Mouse (Mus musculus): ENCODE measurements around the gene Duoxa1.

Gene Duoxa1

DNA sequence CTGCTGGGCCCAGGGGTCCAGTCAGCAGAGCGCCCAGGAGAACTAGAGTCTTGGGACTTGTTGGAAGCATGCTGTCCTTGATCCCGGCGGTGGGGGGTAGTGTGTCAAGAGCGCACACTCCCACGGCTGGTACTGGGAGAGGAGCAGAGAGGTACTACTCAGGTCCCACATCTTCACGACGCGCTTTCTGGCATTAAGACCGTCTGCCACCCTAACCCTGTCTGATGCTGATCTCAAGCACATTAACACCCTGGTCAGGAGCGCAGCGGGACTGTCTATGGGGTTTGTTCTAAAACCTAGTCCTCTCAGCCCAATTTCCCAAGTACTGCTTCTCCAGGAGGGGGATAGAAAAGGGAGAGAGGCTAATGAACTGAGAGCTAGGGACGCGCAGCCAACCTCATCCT, 15.4 kb downstream of the Duoxa1 start, which contains the start of gene Duox2:
Gene Duox2 (minus strand): TSS at position 354 of the 404 bp plus-strand sequence.
- in situ Hi-C loops (cut with MseI, MboI) = no loop called here

DNA sequence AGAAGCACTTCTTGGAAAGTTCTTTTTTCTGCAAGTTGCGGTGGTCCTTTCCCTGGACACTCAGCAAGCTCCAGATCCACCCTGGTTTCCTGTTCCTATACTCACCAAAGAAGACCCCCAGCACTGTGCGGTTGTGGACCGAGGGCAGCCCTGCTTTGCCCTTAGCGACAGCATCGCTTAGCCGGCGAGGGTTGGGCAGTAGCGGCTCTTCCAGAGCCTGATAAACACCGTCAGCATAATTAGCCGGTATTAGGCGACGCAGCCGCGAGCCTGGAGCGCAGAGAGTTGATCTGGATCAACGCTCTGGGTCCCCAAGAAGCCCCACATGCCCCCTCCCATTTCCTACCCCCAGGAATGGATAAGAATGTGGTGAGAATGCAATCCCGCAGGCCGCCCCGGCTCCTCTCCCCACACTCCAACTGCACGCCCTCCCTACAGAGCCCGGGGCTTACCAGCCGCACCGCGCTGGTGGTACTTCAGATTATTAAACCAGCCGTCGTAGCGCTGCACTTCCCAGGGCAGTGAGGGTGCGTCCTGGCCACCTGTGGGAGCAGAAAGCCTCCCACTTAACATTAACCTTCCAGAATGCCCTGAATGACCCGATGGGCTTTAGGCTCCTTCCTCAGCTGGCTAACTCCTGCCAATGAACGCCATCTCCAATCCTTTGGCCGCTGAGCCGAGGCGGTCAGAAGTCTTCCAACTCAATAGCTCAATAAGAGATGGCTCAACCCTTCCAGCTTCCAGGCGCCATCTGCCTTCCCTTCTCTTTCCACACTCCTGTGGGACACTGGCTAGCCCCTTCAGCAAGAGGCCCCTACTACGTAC, 16.0 kb downstream of the Duoxa1 start:
- in situ Hi-C loops (cut with MseI, MboI) = no loop called here

DNA sequence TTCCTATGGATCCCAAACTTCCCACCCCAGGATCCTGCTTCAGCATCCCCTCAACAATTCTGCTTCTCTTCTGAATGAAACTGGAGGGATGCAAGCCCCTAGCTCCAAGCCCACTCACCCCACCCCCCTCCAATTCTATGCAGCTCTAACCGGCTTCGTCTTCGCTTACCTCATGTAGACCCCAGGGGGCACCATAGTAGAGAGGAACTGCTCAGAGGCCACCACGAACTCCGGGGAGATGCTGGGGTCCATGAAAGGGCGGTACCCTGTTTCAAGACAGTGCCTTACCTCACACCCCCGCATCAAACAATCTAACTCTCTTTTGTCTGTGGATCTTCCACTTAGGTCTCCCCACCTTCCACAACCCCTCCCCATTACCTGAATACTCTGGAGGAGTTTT, 18.6 kb downstream of the Duoxa1 start:
- in situ Hi-C loops (cut with MseI, MboI) = no loop called here

DNA sequence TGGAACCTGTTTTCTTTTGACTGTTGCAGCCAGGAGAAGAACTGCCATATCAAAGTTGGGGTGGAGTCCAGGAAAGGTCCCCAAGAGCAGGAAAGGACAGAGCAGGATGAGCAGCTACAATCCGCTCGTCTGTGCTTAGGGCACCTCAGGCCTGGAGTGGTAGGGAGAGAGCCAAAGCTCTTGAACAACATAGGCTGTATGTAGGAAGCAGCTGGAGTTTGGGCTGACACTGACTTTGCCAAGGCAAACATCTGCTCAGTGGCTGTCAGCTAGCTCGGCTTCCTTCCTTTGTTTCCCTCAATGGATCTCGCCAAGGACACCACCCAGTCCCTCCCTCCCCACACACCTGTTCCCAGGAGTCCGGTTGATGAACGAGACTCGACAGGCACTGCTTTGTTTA, 27.4 kb downstream of the Duoxa1 start:
- in situ Hi-C loops (cut with MseI, MboI) = no loop called here

DNA sequence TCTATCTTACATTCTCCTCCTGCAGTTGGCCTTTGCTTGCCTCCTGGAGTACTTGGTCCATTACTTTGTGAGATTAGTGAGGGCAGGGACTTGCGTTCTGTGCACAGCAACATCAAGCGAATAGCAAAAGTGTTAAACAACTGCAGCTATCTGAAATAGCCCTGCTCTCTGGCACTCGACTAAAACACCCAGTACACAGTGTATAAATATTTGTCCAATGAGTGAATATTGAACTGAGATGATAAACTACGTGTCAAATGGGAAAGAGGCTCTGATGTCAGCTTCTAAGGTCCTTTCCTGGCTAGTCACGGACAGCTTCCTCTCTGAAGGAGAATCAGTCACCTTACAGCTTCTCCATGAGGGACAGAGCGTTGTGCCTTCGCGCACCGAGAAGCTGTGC, 29.4 kb downstream of the Duoxa1 start:
- in situ Hi-C loops (cut with MseI, MboI) = no loop called here

DNA sequence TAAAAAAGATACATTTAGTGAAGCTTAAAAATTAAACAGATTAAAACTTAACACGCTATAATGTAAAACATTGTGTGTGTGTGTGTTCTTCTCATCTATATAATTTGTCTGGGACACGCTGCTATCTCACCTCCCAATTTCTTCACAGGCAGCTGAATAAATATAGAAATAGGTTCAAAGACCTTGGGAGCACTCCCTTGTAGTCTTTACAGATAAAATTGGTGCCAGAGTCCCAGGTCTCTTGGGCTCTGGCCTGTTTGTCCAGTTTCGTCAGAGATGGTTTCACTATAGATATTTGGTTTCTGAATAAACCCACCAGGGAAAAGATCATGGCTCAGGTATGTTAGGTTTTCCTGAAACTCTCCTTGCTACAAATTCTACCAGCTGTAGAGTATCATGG, 34.8 kb downstream of the Duoxa1 start:
- in situ Hi-C loops (cut with MseI, MboI) = no loop called here

DNA sequence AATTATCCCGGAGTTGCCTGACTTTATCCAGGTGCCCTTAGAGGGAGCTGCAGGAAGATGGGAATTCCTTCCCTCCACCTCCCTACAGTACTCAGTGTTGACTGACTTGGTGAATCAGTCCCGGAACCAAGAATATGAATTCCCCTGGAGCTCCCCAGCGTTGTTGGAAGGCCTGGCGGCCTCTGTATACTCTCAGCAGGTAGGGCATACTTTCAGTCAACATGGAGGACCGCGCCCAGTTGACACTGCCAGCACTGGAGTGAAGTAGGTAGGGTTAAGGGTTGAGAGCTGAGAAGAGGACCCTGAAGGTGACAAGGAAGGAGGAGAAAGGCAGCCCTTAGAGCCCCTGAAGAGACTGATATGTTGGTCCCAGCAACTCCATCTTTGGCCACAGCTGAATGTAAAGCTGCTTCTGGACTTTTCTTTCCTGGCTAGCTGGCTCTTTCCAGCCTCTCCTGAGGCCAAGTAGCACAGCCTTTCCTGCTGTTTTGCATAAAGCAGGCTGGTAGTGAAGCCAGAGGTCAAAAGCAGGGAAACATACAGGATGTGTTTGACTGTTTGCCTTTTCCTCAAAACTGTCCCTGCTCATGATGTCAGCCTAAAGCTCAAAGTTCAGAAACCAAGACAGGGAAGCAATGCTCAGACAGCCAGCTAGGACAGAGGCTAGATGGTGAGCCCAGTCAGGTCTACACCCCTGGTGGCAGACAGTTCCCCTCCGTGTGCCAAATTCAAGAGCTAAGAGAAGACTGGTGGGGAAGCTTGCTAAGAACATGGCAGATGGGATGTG, 46.9 kb downstream of the Duoxa1 start:
- in situ Hi-C loops (cut with MseI, MboI) = no loop called here

DNA sequence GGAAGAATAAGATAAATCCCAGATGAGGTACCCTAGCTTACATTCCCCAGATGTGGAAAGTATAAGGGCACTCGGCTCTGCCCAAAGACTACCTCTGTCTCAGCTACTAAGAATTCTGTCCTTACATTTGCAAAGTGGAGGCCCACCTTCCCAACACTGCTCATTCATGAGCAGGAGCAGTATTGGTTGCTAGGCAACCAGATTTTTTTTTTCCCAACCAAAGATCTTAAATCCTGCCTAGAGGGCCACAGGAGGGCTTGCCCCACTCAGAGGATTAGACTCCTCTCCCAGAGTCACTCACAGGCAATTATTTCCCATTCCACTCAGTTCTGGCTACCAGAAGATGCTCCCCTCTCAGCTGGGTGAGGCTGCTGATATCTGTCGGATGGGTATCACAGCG, 48.8 kb downstream of the Duoxa1 start:
- in situ Hi-C loops (cut with MseI, MboI) = no loop called here

DNA sequence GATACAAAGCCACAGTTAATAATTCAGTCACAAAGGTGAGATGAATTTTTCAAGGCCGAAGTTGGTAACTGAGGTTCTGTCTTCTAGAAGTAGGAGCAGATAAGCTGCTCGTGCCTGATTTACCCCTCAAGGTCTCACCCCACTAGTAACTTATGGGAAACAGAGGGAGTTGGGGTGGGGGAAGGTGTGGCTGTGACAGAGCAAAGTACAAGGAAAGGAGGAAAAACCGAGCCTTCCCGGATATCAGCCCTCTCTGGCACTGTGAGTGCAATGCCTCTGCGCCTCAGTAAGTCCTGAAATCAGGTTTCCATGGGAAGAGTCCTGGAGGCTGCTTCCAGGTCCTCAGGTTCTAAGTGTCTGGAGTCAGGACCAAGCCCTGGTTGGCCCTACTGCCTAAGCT, 52.8 kb downstream of the Duoxa1 start:
- in situ Hi-C loops (cut with MseI, MboI) = no loop called here

DNA sequence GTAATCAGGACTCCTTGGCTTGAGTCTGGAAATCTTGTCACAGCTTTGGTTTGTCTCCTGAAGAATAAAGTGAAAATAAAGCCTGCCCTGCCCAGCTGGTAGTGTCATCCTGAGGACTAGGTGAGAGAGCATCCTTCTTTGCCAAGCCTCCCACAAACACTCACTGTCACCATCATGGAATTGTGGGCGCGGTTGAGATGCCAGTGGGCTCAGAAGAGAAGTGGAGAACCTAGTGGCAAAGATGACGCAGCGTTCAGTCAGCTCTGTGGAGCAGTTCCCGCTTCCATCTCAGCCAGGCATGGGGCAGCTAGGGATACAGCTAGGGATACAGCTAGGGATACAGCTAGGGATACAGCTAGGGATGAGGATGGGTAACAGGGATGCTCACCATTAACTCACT, 57.5 kb downstream of the Duoxa1 start:
- in situ Hi-C loops (cut with MseI, MboI) = no loop called here

Measured in mouse trophoblast stem cell (cell line).